Mouse (Mus musculus) kidney, postnatal 25 days (tissue): ENCODE data around the gene Mpv17l2.

Experiments
- DNase-seq, 2 experiments: peaks; one replicate each; pipeline ENCODE4 v3.0.0; 2021; ENCODE audit warnings: mixed read lengths in 2 of 2

Gene Mpv17l2

GRCm38 (mm10) chr8:70760775-70761406 is at the start of gene Mpv17l2:
Gene Mpv17l2 (minus strand): TSS chr8:70760946.
- peak; percentile 97 to 99 for DNase-seq

- no peak for DNase-seq
These were observed 48.4 kb upstream of the Mpv17l2 start for GRCm38 (mm10) chr8:70808955-70809701.

- no peak for DNase-seq
These were observed 47.5 kb upstream of the Mpv17l2 start, which contains the start of gene Il12rb1 for GRCm38 (mm10) chr8:70808239-70808638. Gene Il12rb1 (plus strand): TSS chr8:70808449.

GRCm38 (mm10) chr8:70807304-70807703 is 46.6 kb upstream of the Mpv17l2 start:
- no peak for DNase-seq

- no peak for DNase-seq
These were observed 45.8 kb upstream of the Mpv17l2 start for GRCm38 (mm10) chr8:70806541-70806940.

GRCm38 (mm10) chr8:70804481-70805206 is 43.9 kb upstream of the Mpv17l2 start, which contains the start of gene Mast3:
Gene Mast3 (minus strand): TSS chr8:70805054.
- DNase-seq, result peak; percentile 92 to 96

GRCm38 (mm10) chr8:70803761-70804480 is 43.2 kb upstream of the Mpv17l2 start:
- peak in 1 of 2 experiments; percentile 27 for DNase-seq

GRCm38 (mm10) chr8:70802786-70803510 is 42.2 kb upstream of the Mpv17l2 start:
- no peak for DNase-seq

GRCm38 (mm10) chr8:70801830-70802229 is 41.1 kb upstream of the Mpv17l2 start:
- no peak for DNase-seq

- no peak for DNase-seq
These were observed 40.4 kb upstream of the Mpv17l2 start for GRCm38 (mm10) chr8:70801156-70801555.

GRCm38 (mm10) chr8:70800648-70801047 is 39.9 kb upstream of the Mpv17l2 start:
- no peak for DNase-seq

GRCm38 (mm10) chr8:70798281-70798680 is 37.5 kb upstream of the Mpv17l2 start:
- DNase-seq, result peak; percentile 56 to 90

GRCm38 (mm10) chr8:70797081-70798070 is 36.6 kb upstream of the Mpv17l2 start:
- DNase-seq, result peak; percentile 91 to 95

- peak in 1 of 2 experiments; percentile 11 for DNase-seq
These were observed 35.8 kb upstream of the Mpv17l2 start for GRCm38 (mm10) chr8:70796403-70797080.

GRCm38 (mm10) chr8:70795370-70795769 is 34.6 kb upstream of the Mpv17l2 start:
- no peak for DNase-seq

GRCm38 (mm10) chr8:70794215-70794614 is 33.5 kb upstream of the Mpv17l2 start:
- DNase-seq, result no peak

GRCm38 (mm10) chr8:70792700-70793099 is 32.0 kb upstream of the Mpv17l2 start:
- DNase-seq, result peak; percentile 91 to 96

GRCm38 (mm10) chr8:70791975-70792691 is 31.4 kb upstream of the Mpv17l2 start:
- DNase-seq, result peak; percentile 98

GRCm38 (mm10) chr8:70791294-70791701 is 30.6 kb upstream of the Mpv17l2 start:
- DNase-seq, result peak in 1 of 2 experiments; percentile 46
